Comparison of ENCODE assay signal across 25 mouse cellular contexts in genomic region chr1:174738958-174739357, GRCm38 (mm10).
DNase-seq lines count a peak whose midpoint lies in the region; ATAC-seq lines count a peak whose summit lies in the region.
"Had no signal": no experiment of that assay in that cellular context is flagged by ENCODE, and none has a peak within 500 bp of the region (broad histone marks: within the 10 kb centered on the region; RNA-seq: fewer than 3 reads in every experiment).

No protein-coding gene starts in this region.

- peaks cover 7% of the 10 kb centered on the region; the same call in 1 of the 2 replicates for H3K4me1 ChIP-seq in kidney, embryonic 15.5 days
- H3K4me1 ChIP-seq: embryonic facial prominence, embryonic 15.5 days; forebrain, embryonic 15.5 days; heart, embryonic 13.5 days; midbrain, embryonic 10.5 days had no signal

- no peaks in the 10 kb centered on the region for H3K27me3 ChIP-seq in kidney, embryonic 15.5 days
- H3K27me3 ChIP-seq: embryonic facial prominence, embryonic 15.5 days; forebrain, embryonic 15.5 days; heart, embryonic 13.5 days had no signal

- ATAC-seq in kidney, embryonic 15.5 days (replicated peaks; ENCODE audit: low FRiP score) = peak; percentile 87
- ATAC-seq in activated CD4-positive, CD25-positive, alpha-beta regulatory T cell, adult 4 months = no peak
- ATAC-seq: forebrain, embryonic 15.5 days; hindbrain, postnatal 0 days; intestine, embryonic 16.5 days; lung, postnatal 0 days had no signal

- DNase-seq in heart, adult 11 months = peak; percentile 43
- no peak for DNase-seq in heart, adult 8-10 months (ENCODE audit: low spot score)
- peak; percentile 29 for DNase-seq in kidney, adult 11 months
- DNase-seq in kidney, postnatal 36 days = peak; percentile 47 to 54
- DNase-seq in layer of hippocampus, adult 18-20 months (ENCODE audit: low spot score in 2 of 2) = no peak
- DNase-seq in right cerebral cortex, postnatal 4 days = no peak
- DNase-seq: adrenal gland, postnatal 14 days; cerebellum, adult 8-10 months; gastrocnemius, postnatal 14 days; heart, adult 18-20 months; heart, postnatal 14 days; liver; right cerebral cortex, adult 18-20 months; thymus, adult 18-20 months; thymus, postnatal 4 days had no signal

- no peaks in the 10 kb centered on the region for H3K36me3 ChIP-seq in kidney, embryonic 15.5 days
- H3K36me3 ChIP-seq: embryonic facial prominence, embryonic 15.5 days; forebrain, embryonic 15.5 days; heart, embryonic 13.5 days; midbrain, embryonic 10.5 days had no signal

- WGBS in kidney, embryonic 15.5 days = 42% methylated on average over 8 of the region's 8 CpGs

- no peaks in the 10 kb centered on the region for H3K9me3 ChIP-seq in kidney, embryonic 15.5 days (replicated peaks)
- H3K9me3 ChIP-seq: embryonic facial prominence, embryonic 15.5 days; forebrain, embryonic 15.5 days; heart, embryonic 13.5 days; midbrain, embryonic 10.5 days had no signal

- H3K4me2 ChIP-seq in kidney, embryonic 15.5 days = no peak overlapping the region
- H3K4me2 ChIP-seq: embryonic facial prominence, embryonic 15.5 days; forebrain, embryonic 15.5 days; heart, embryonic 13.5 days had no signal

- no peak overlapping the region for H3K4me3 ChIP-seq in kidney, embryonic 15.5 days (replicated peaks)
- H3K4me3 ChIP-seq: embryonic facial prominence, embryonic 15.5 days; forebrain, embryonic 15.5 days; heart, embryonic 13.5 days; left cerebral cortex, adult 2 months; midbrain, embryonic 10.5 days had no signal

- H3K9ac ChIP-seq in kidney, embryonic 15.5 days = no peak overlapping the region
- H3K9ac ChIP-seq: embryonic facial prominence, embryonic 15.5 days; forebrain, embryonic 15.5 days; heart, embryonic 13.5 days had no signal

- H3K27ac ChIP-seq in kidney, embryonic 15.5 days = no peak overlapping the region
- H3K27ac ChIP-seq: embryonic facial prominence, embryonic 15.5 days; forebrain, embryonic 15.5 days; heart, embryonic 13.5 days; hindbrain, postnatal 0 days; left cerebral cortex, adult 2 months; midbrain, embryonic 10.5 days had no signal

Comparison
In these comparisons a context has a peak if more than half of its experiments do, and no peak if none do; other contexts are left out.
1. DNase-seq: peak in heart, adult 11 months (single experiment), kidney, adult 11 months (single experiment) and kidney, postnatal 36 days (2 of 2); none in heart, adult 8-10 months (single experiment), layer of hippocampus, adult 18-20 months (0 of 2) and right cerebral cortex, postnatal 4 days (single experiment).